Mouse (Mus musculus): ENCODE measurements around the gene Tsnaxip1.

Gene Tsnaxip1

DNA sequence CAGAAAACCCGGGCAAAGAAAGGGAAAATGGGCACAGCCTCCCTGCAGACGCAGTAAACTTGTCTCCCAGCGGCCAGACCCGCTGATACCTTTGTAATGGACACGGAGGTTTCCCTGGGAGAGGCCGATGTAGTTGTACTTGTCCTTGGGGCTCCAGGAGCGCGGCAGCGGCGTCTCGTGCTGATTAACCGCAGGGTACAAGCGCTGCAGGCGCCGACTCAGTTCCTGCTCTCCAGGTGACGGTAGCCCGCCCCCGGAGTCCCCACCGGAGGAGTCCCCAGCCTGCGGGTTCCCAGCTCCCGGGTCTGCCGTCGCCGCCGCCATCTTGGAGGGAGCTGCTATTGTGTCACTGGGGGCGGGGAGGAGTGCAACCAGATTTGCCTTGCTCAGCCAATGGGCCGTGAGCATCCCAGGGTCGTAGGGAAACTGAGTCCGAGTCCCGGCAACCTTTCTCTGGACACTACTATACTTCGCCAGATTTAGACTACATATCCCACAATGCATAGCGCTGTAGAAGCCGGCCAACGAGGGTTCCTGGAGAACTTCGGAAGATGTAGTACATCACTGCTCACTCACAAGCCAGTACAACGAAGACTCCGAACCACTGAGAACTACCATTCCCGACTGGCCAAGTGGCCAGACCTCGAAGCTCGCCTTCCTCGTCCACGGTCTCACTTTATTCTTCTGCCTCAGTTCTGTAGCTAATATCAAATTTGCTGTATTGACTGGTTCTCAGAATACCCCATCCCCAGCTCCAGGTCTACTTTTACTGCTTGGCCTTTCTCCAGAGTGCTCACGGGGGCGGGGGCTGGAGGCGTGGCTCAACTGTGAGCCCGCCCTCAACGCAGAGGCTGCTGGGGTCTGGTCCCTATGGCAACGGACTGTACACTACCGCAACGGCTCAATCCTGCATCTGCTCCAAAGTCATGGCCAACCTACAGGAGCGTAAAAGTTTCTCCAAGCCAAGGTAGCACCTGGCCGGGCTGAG, at the start of gene Tsnaxip1, which contains the start of gene Ranbp10:
Gene Tsnaxip1 (plus strand): TSS at position 871 of the 988 bp plus-strand sequence.
Gene Ranbp10 (minus strand): TSS at position 490 of the 988 bp plus-strand sequence.
- peak; percentile 100 for DNase-seq (ENCODE audit: low read depth, low spot score)

DNA sequence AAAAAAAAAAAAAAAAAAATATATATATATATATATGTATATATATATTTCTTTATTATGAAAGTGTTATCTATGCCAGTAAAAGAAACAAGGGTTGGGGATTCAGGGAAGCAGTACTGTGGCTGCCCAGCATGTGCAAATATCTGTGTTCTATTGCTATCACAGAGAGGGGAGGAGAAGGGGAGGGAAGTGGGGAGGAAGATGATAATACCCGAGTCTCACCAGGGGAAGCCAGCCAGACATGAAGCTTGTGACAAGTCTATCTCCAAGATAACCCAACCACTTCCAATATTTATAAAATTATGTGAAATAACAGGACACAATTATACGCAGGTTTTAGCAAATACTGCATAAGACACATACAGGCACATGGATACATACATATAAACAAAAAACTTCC, 49.7 kb upstream of the Tsnaxip1 start:
- DNase-seq (ENCODE audit: low read depth, low spot score) = no peak

DNA sequence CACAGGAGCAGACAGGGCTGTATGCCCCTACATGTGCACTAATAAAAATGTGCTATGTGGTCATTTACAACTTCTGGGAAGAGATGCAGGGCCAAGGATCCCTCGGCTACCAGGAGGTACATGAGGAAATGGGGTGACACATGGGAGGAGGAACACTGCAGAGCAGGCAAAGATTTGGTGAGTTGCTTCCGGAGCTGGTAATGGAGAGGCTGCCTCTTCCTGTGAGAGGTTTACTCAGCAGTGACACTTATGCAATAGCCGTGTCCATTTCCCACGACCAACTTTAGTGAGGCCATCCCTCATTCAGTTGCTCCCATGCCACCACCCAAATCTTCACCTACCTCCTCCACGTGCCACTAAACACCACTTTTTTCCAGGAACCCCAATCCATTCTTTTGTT, 47.2 kb upstream of the Tsnaxip1 start:
- DNase-seq (ENCODE audit: low read depth, low spot score) = no peak

DNA sequence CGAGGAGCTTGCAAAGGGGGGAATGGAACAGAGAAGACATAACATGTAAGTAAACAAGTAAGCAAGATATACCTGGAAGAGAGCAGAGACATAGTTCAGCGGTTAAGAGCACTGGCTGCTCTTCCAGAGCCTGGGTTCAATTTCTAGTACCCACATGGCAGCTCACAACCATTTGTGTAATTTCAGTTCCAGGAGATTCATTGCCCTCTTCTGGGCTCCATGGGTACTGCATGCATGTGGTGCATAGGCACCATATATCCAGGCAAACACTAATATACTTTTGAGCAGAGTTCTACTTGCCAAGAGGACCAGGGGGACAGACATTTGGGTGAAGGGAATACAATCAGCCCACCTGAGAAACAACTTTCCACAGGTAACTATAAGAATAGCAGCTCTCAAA, 39.3 kb upstream of the Tsnaxip1 start:
- DNase-seq (ENCODE audit: low read depth, low spot score) = no peak

DNA sequence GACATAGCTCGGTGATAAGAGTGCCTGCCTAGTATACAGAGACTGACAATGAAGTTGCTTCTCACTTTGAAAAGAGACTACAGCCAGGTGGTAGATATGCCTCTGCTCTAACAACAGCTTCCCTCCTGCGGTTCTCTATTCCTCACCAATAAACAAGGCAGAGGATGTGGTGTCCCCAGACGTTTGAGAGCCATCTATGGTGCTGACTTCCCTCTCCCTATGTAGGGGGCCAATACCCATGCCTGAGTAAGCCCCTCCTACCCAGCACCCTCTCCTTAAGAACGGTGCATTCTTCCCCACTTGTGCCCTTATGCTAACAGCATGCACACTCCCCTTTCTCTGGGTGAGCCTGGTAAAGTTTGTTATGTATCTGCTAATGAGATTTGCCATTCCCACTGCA, 38.6 kb upstream of the Tsnaxip1 start:
- no peak for DNase-seq (ENCODE audit: low read depth, low spot score)

DNA sequence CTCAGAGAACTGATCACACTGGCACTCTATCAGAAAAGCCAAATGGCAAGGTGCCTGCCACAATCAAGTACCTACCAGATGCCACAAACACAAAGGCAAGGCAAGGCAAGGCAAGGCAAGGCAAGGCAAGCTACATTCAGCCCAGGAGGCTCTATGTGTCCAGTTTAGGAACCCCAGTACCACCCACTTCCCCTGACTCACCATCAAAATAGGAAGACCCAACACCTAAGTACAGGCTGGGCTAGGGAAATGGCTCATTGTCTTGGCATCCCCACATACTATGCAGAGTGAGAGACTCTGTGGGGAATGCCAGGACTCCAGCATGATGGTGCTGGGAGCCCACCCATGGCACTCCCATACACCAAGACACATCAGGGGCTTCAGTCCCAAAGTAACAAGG, 37.9 kb upstream of the Tsnaxip1 start:
- no peak for DNase-seq (ENCODE audit: low read depth, low spot score)

DNA sequence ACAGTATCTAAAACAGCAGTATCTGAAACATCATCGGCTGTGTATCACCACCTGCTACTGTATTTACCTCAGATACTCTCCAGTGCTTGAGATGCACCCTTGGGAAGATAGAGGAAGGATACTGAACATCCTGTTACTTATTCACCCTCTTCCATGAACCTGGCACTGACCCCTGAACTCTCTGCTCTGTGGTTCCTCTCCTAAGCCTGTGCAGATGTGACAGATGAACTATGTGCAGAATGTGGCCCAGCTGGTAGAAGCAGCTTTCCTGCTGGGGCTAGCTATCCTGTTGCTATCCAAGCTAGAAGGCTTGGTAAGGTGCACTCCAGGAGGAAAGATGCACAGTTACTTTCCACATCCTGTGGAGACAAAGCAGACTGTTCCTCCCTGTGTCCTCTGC, 34.2 kb upstream of the Tsnaxip1 start:
- DNase-seq (ENCODE audit: low read depth, low spot score) = no peak

DNA sequence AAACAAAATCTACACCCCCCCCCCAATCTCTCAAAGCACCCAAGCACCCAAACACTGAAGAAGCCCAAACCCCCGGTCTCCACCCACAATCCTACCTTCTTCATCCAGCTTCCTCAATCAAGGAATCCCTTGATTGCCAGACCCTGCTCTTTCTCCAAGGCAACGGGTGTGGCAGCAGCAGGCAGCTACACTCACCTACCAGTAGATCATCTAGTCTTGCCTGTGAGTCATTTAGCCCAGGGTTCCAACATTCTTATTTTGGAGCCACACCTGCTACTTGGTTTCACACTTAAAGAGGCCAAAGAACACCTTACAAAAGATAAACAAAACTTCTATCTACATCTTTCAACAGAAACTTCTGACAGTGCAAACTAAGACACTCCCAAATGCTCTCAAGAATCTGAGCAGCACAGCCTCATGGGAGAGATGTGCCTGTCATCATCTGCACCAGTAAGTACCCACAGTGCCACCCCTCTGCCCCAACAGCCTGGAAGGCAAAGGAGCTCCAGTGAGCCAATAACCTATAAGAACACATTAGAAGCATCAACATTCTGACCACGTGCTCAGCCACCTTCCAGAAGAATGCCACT, 33.4 kb upstream of the Tsnaxip1 start:
- DNase-seq (ENCODE audit: low read depth, low spot score) = no peak

DNA sequence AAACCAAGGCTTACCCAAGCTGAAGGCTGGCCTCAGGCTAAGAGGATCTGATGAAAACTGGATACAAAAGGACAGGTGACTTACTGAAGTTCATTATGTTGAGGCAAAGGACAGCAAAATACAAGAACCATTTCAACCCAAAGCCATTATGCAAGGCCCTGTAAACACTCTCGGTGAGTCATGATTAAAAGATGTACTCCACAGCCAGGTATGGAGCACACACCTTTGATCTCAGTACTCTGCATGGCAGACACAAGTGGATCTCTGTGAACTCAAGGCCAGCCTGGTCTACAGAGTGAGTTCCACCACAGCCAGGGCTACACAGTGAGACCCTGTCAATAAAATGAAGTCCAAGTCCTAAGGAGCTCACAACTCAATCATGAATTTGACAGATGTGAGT, 31.7 kb upstream of the Tsnaxip1 start:
- DNase-seq (ENCODE audit: low read depth, low spot score) = no peak

DNA sequence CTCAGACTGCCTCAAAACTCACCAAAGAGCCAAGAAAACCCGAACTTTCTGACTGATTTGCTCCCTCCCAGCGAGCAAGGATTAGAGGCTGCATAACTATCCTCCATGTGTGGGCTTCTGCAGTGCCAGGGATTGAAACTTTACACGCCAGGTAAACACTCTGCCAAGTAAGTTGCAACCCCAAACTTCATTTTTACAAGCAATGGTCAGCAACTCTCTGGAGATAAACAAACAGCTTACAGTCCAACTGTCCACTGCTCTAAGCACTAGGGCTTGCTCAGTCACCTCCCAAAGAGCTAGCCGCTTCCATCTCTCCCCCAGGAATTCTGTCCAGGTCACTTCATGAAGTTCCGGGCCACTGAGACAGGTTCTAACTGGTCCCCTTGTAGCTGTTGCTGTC, 29.1 kb upstream of the Tsnaxip1 start:
- no peak for DNase-seq (ENCODE audit: low read depth, low spot score)

DNA sequence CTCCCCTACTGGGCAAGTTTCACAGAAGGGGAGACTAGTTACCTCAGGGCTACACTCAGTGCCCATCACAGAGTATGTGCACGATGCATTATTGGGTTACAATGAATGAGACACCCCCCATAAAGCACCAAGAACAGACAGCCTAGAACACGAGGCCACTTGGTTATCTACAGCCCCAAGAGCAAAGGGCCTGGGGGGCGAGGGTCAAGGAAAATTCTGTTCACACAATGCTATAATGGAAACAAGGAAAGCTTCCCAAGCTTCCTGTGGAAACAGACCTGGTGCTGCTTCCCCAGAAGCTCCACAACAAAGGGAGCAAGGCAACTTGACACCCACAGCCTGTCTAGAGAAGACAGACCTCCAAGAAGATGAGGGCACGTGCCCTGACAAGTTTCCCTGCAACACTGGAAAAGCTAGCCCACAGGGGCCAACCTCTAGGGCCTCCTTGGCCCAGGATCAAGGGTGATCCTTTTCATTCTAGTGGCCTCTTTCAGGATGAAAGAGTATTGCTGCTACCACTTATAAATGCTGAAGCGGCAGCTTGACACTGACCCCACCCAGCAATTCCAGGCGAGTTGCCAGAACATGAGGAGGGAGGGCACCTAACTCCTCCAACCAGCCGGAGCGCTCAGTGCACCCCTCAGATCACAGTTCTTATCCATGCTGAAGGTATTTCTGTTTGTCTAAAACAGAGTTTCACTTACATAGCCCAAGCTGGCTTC, 28.3 kb upstream of the Tsnaxip1 start:
- DNase-seq (ENCODE audit: low read depth, low spot score) = no peak

DNA sequence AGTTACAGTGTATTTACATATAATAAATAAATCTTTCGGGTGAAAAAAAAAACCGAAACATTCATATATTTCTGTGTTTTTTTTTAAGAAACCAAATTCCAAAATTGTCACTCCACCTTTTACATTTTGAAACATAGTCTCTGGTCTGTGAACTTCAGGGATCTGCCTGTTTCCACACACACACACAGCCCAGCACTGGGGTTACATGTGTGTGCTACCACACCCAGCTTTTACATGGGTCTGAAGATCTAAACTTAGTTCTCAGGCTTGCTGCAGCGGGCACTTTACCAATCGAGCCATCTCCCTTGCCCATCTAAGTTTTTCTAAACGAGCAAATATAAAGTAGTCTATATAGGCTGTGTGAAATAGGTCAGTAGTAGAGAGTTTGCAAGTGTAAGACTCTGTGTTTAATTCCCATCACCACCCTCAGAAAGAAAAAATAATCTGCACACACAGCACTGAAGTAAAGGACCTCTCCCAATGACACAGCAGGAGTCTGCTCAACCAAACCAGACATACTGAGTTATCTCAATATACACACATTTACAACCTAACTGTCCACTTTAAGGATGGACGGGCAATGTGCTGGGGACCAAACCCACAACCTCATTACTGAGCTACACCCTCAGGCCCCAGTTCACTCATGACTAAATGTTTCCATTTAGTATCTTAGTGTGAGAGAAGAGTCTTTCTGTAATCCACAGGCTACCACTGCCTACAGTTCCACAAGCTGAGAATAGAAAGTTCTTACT, 26.2 kb upstream of the Tsnaxip1 start:
- no peak for DNase-seq (ENCODE audit: low read depth, low spot score)

DNA sequence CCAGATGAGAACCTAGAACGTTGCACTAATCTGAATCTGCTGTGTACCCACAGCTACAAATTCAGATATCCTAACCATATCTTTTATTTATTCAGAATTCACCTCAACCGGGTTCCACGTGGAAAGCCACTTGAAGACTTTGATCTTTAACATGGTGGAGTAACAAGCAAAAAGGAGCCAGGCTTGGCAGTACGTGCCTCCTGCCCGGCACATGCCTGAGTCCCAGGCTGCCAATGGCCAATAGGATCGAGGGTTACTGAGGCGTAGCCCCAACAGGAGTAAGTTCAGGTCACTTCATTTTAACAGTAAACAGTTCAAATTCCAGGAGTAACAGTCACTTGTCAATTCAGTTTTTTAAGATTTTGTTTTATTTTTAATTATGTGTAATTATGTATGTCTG, 22.7 kb upstream of the Tsnaxip1 start:
- no peak for DNase-seq (ENCODE audit: low read depth, low spot score)

DNA sequence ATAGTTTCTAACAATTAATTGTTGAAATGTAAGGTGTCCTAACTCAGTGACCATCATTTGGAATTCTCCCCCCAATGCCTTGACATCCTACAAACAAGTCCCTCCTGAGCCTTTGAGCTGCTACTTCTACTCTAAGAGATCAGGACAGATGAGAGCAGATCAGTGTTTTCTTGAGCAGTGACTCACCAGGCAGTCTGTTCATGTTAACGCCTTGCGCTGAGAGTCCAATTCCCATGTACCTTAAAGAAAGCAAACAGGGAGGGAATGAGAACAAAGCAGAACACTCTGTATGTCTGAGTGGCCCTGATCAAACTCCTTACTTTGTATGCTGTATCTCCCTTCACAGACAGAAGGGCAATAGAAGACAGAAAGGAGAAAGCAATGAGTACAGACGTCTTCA, 22.2 kb upstream of the Tsnaxip1 start:
- DNase-seq (ENCODE audit: low read depth, low spot score) = no peak

DNA sequence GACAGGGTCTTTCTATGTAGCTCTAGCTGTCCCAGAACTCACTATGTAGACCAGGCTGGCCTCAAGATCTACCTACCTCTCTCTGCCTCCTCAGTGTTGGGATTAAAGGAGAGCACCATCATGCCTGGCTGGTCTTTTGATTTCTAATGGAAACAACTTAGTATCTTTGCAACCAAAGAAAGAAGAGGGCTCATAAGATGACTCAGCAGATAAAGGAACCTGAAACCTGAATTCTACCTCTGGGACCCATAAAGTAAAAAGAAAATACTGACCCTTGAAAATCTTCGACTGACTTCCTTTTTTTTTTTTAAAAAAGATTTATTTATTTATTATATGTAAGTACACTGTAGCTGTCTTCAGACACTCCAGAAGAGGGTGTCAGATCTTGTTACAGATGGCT, 21.6 kb upstream of the Tsnaxip1 start:
- no peak for DNase-seq (ENCODE audit: low read depth, low spot score)

DNA sequence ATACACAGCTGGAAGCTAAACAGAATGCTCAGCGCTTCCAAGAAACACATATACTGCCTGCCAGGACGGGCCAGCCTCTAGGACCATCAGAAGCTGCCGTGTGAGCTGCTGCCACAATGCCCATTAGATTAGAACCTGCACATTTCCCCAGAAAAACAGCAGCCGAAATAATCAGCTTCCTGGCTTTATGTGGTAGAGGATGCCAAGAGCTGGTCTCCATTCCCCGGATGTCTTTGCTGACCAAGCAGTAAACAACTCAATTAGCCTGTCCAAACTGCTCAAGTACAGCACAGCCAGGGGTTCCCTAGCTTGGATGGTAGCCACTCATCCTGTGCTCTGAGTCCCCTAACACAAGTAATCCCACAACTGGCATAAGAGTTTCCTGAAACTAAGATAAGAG, 19.8 kb upstream of the Tsnaxip1 start:
- DNase-seq (ENCODE audit: low read depth, low spot score) = no peak

DNA sequence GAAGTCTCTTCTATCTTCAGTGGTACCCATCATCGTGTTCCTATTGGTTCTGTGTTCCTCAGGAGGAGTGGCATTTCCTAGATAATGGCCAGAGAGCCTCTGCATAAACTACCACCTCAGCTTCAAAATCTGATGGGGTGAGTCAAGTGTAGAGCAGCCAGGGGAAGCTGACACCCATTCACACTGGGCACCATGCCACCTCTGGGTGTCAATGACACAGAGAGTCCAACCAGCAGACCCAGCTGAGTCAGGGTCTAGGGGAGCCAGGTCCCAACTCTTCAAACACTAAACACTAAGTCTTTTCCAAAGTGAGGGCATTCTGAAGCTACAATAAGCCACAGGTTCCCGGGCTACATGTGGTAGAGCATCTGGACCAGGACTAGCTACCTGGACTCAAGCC, 19.1 kb upstream of the Tsnaxip1 start:
- DNase-seq (ENCODE audit: low read depth, low spot score) = no peak

DNA sequence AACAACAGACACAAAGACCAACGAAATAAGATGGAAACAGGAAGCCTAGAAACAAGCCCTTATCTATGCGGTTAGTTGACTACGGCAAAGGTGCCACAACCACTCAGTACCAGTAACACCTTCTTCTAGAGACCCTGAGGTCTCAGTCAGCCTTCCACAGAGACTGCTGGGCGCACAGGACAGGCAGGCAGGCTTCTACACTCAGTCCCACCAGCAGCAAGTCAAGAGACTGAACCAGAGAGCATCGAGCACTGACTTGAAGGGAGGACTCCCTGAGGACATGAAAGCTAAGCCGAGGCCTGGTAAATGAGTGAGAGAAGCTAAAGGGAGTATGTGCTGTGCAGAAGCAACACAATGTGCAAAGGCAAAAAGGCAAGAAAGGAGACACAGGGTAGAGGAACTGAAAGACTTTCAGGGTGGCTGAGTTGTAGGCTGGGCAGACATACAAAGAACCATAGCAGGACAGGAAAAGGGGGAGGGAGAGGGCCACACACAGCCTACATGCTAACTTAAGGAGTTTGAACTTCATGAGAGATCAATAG, 17.2 kb upstream of the Tsnaxip1 start:
- no peak for DNase-seq (ENCODE audit: low read depth, low spot score)

DNA sequence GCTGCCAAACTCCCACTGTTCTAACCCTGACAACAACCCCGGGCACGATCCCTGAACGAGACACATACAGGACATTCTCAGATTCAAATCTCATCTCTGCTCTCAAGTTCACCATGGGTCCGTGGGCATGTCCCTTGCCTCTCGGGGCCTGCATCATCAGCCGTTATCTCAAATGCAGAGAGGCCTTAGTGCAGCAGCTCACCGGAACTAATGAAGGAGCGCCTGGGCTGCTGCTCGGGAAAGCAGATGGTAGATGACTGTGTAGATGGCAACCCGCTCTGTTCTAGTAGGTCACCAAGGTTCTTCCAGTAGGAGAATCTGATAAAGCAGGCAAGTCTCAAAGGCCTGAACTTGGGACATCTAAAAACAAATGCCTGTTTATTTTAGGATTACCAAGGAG, 16.5 kb upstream of the Tsnaxip1 start:
- no peak for DNase-seq (ENCODE audit: low read depth, low spot score)

DNA sequence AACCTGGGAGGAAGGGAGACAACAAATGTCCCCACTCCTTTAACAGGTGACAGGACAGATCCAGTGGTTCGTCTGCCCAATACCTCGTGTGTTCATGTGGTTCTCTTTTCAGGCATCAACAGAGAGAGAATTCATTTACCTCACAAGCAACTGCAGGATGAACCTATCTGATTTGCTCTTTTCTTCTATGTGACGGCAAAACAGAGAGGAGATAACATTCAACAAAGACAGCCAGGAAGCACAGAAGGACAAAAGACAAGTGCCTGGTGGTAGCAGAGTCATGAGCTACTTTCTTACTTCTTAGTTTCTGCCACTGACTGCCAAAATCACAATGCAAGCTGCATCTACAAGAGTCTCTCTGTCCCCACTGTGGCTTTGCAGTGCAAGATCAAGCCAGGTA, 16.0 kb upstream of the Tsnaxip1 start:
- DNase-seq (ENCODE audit: low read depth, low spot score) = no peak

DNA sequence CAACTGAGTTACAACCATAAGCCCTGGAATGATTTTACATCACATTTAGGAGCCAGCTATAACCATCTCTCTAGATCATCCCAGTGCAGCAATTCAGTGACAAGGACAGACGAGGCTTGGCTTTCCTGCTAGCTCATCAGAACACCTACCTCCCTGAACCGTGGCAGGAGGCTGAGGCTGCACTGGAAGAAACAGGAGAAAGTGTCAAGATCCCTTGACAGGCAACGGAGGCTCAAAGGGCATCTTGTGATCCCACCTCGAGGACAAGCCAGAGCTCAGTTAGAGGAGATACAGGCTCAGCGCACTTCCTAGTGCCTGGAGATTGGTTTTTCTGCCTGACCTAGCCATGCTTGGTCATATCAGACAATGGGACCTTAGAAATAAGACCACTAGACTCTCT, 15.0 kb upstream of the Tsnaxip1 start:
- DNase-seq (ENCODE audit: low read depth, low spot score) = no peak

All from telencephalon, adult 2 months (tissue).